Mouse (Mus musculus) forebrain, embryonic 11.5 days (tissue): ENCODE measurements around the gene Il31ra. TPM values are rescaled to one million over a fixed set of nuclear protein-coding genes. Genes with fewer than 3 reads are reported as not detected.
"Not testable (repeated sequence)": the region's sequence is repeated elsewhere in the genome, so short reads cannot be mapped to it uniquely, and the experiment has no call there.

Experiments used
- ATAC-seq: fragments of 200-750 bp; cut with Nextera tagmentation; replicated peaks from 2 replicates; pipeline ENCODE4 v1.8.0; 2017; ENCODE audit warnings: moderate TSS enrichment; ENCODE audit not compliant: low FRiP score
- DNase-seq: peaks from one replicate; pipeline ENCODE4 v3.0.0-alpha.2; 2017; ENCODE audit warnings: low spot score
- H3K27ac ChIP-seq: fragments of 300-500 bp; sonication (generic); 2 replicates; pipeline ENCODE4 v1.5.1; 2014; ENCODE audit warnings: low read depth, low read length
- H3K27me3 ChIP-seq: fragments of 300-500 bp; sonication (generic); 2 replicates; pipeline ENCODE4 v1.6.1; 2014; ENCODE audit warnings: mild to moderate bottlenecking, low read length, mixed read lengths; ENCODE audit not compliant: control insufficient read depth, insufficient read depth
- H3K36me3 ChIP-seq: fragments of 300-500 bp; sonication (generic); 2 replicates; pipeline ENCODE4 v1.6.1; 2014; ENCODE audit warnings: mild to moderate bottlenecking, low read length, moderate library complexity, mixed read lengths; ENCODE audit not compliant: control insufficient read depth, insufficient read depth
- H3K4me1 ChIP-seq: fragments of 300-500 bp; sonication (generic); replicated peaks from 2 replicates; pipeline ENCODE4 v1.6.1; 2014; ENCODE audit warnings: low read length, mixed read lengths; ENCODE audit not compliant: control insufficient read depth, insufficient read depth
- H3K4me2 ChIP-seq: fragments of 300-500 bp; sonication (generic); 2 replicates; pipeline ENCODE4 v1.6.1; 2014; ENCODE audit warnings: low read depth, mild to moderate bottlenecking, low read length, moderate library complexity, mixed read lengths; ENCODE audit not compliant: severe bottlenecking
- H3K4me3 ChIP-seq: fragments of 300-500 bp; sonication (generic); 2 replicates; pipeline ENCODE4 v1.5.1; 2014; ENCODE audit warnings: low read depth, low read length
- H3K9ac ChIP-seq: fragments of 300-500 bp; sonication (generic); 2 replicates; pipeline ENCODE4 v1.6.1; 2014; ENCODE audit warnings: low read length
- H3K9me3 ChIP-seq: fragments of 300-500 bp; sonication (generic); 2 replicates; pipeline ENCODE4 v1.6.1; 2016; ENCODE audit warnings: low read length, mixed read lengths; ENCODE audit not compliant: control insufficient read depth
- WGBS: fragments of 180-500 bp; shearing (Covaris S2); extraction: QIAGEN DNeasy Blood & Tissue Kit; methylation state at CpG from one replicate; pipeline ENCODE4 v1.1.7; 2014; 5-methylcytosine and 5-hydroxymethylcytosine counted together
- polyA plus RNA-seq: library from polyadenylated mRNA; unstranded; fragments of >200 nt; fragmentation: Nextera tagmentation; extraction: Ambion mirVana; gene quantifications from 2 replicates; pipeline ENCODE4 v1.2.1, GENCODE M21; 2014

The Il31ra gene
- not detected in 2 replicates for polyA plus RNA-seq

DNA sequence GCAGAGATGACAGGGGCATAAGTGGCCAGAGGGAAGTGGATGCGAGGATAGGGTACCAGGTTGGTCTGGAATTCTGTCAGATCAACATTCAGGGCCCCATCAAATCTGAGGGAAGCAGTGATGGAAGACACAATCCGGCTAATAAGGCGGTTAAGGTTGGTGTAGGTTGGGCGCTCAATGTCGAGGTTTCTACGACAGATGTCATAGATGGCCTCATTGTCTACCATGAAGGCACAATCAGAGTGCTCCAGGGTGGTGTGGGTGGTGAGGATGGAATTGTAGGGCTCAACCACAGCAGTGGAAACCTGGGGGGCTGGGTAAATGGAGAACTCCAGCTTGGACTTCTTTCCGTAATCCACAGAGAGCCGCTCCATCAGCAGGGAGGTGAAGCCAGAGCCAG, at the start of gene Il31ra:
TSS of gene Il31ra (minus strand) at position 101 of the 400 bp plus-strand sequence.
- H3K4me3 ChIP-seq, H3K9ac ChIP-seq, DNase-seq, H3K9me3 ChIP-seq, H3K4me2 ChIP-seq, H3K27me3 ChIP-seq, H3K36me3 ChIP-seq, H3K27ac ChIP-seq, ATAC-seq, H3K4me1 ChIP-seq: not testable (repeated sequence)
- 93% methylated on average over 6 of the region's 8 CpGs for WGBS

DNA sequence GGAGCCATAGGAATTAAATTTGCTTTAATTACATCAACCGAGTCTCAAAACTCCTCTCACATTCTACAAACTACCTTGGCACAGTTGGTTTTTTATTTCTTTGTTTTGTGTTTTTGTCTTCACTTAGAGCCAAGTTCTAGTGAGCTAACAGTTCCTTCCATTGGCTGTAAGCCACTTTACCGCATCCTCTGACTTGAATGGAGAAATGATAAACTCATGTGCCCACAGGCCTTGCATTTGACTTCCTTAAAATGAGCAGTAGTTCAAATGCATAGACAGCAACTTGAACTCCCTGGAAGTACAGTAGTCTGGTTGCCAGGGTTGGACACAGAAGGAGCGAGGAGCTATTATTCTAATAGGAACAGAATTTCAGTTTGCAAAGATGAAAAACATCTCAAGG, 48.7 kb upstream of the Il31ra start:
- H3K36me3 ChIP-seq = no peaks in the 10 kb centered on the region
- no peak for DNase-seq
- H3K27me3 ChIP-seq = no peaks in the 10 kb centered on the region
- H3K9ac ChIP-seq = no peak overlapping the region
- H3K27ac ChIP-seq = no peak overlapping the region
- H3K4me3 ChIP-seq = no peak overlapping the region
- H3K4me1 ChIP-seq = no peaks in the 10 kb centered on the region
- no peaks in the 10 kb centered on the region for H3K9me3 ChIP-seq
- no peak for ATAC-seq
- H3K4me2 ChIP-seq = no peak overlapping the region
- 92% methylated on average over 3 of the region's 3 CpGs for WGBS

- ATAC-seq (no peak), DNase-seq (no peak)
- H3K9me3 ChIP-seq = no peaks in the 10 kb centered on the region
- no peaks in the 10 kb centered on the region for H3K36me3 ChIP-seq
- no peak overlapping the region for H3K27ac ChIP-seq
- no peak overlapping the region for H3K9ac ChIP-seq
- 68% methylated on average over 4 of the region's 4 CpGs for WGBS
- H3K27me3 ChIP-seq = no peaks in the 10 kb centered on the region
- no peak overlapping the region for H3K4me2 ChIP-seq
- H3K4me1 ChIP-seq = no peaks in the 10 kb centered on the region
- H3K4me3 ChIP-seq = no peak overlapping the region
Observed at GRCm38 (mm10) chr13:112639111-112639510, 45.0 kb upstream of the Il31ra start.

- H3K27me3 ChIP-seq = no peaks in the 10 kb centered on the region
Observed at GRCm38 (mm10) chr13:112636498-112636897, 42.3 kb upstream of the Il31ra start.

DNA sequence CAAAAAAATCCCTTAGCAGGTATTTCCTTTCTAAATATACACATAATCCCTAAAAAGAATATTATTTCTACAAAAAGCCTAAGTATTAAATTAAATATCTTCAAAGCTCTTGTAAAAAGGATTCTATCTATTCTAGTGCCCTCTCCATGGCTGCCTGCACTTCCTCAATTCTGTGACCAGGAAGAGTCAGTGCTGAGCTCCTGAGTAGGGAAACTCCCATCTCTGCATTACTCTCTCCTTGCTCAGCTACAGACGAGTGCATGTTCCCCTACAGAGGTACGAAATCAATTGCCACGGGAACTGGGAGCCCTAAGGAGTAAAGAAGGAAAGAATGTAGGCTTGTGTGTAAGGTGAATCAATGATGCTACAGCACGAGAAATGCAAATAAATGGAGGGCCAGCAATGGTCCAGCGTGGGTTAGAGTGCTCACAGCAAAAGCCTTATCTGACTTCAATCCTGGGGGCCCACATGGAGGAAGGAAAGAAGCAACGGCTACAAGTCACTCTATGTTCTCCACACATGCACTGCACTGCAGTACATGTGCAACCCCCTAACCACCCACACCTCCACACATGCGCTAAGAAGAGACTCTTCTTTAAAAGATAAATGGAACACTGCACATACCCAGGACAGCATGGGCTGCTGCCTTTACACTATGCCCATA, 41.1 kb upstream of the Il31ra start:
- Histone ChIP-seq H3K36me3 (no peaks in the 10 kb centered on the region), H3K4me1 (no peaks in the 10 kb centered on the region), H3K4me2 (no peak overlapping the region), H3K9me3 (no peaks in the 10 kb centered on the region), H3K27ac (no peak overlapping the region), H3K9ac (no peak overlapping the region), H3K4me3 (no peak overlapping the region), H3K27me3 (no peaks in the 10 kb centered on the region)
- DNase-seq (no peak), ATAC-seq (no peak)
- WGBS = 71% methylated on average over 7 of the region's 7 CpGs

More at GRCm38 (mm10) chr13:112636498-112636897, 42.3 kb upstream of the Il31ra start:
- Histone ChIP-seq H3K4me3 (no peak overlapping the region), H3K27ac (no peak overlapping the region), H3K36me3 (no peaks in the 10 kb centered on the region), H3K4me2 (no peak overlapping the region), H3K9me3 (no peaks in the 10 kb centered on the region), H3K9ac (no peak overlapping the region), H3K4me1 (no peaks in the 10 kb centered on the region)
- ATAC-seq (no peak), DNase-seq (no peak)
- 50% methylated on average over 3 of the region's 3 CpGs for WGBS

DNA sequence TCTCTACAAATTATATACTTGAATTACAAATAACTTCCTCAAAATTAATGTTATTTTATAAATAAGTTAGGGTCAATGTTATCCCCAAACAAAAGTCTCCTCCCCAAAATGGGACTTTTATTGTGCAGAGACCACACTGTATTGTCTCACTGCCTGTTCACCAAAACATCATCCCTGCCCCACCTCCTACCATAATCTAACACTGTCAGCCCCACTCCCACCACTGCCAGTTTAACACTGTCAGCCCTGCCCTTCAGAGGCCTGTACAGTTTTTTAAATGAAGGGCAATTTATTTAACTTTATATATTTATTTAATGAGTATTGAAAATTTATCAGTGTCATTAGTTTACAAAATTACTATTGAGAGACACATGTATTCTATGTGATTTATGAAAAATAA, 31.4 kb upstream of the Il31ra start:
- Histone ChIP-seq H3K27me3 (no peaks in the 10 kb centered on the region), H3K4me2 (no peak overlapping the region), H3K9me3 (no peaks in the 10 kb centered on the region), H3K9ac (no peak overlapping the region), H3K27ac (no peak overlapping the region), H3K4me1 (no peaks in the 10 kb centered on the region), H3K4me3 (no peak overlapping the region), H3K36me3 (no peaks in the 10 kb centered on the region)
- ATAC-seq (no peak), DNase-seq (no peak)

DNA sequence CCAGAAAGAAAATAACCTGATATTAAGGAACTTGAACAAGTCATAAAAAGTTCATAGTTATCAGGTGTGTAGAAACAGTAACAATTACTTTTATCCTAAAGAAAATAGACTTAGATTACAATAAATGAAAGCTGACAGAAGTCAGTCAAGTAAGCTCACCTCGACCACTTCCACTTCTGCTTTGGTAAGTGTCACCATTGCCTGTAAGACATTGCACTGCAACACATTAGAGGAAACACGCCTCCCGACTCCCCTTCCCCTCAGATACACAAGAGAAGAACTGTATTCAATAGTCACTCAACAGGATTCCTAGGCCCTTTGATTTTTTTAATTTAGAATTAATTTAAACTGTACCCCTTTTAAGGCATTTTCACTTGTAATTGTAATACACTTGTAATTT, 30.5 kb upstream of the Il31ra start:
- DNase-seq = no peak
- Histone ChIP-seq H3K27ac (no peak overlapping the region), H3K4me2 (no peak overlapping the region), H3K36me3 (no peaks in the 10 kb centered on the region), H3K4me3 (no peak overlapping the region), H3K9ac (no peak overlapping the region), H3K27me3 (no peaks in the 10 kb centered on the region), H3K9me3 (no peaks in the 10 kb centered on the region), H3K4me1 (no peaks in the 10 kb centered on the region)
- ATAC-seq = no peak
- 88% methylated on average over 3 of the region's 3 CpGs for WGBS

GRCm38 (mm10) chr13:112623656-112624055, 29.5 kb upstream of the Il31ra start:
- no peak for ATAC-seq
- Histone ChIP-seq H3K4me1 (no peaks in the 10 kb centered on the region), H3K27ac (no peak overlapping the region), H3K9me3 (no peaks in the 10 kb centered on the region), H3K27me3 (no peaks in the 10 kb centered on the region), H3K4me2 (no peak overlapping the region), H3K36me3 (no peaks in the 10 kb centered on the region), H3K4me3 (no peak overlapping the region), H3K9ac (no peak overlapping the region)
- no peak for DNase-seq
- 58% methylated on average over 7 of the region's 7 CpGs for WGBS

DNA sequence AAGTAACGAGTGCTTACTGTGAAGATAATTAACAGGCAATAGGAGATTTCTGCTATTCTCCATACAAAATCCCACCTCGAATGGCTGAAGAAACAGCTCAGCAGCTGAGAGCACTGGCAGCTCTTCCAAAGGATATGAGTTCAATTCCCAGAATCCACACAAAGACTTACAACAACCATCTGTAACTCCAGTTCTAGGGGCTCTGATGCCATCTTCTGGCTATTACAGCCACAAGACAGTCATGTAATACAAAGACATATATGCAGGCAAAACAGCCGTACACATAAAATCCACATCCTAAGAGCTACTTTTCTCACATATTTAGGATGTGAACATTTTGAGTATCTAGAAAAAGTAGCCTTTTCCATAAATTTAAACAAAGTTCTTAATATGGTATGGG, 27.4 kb upstream of the Il31ra start:
- no peak overlapping the region for H3K4me3 ChIP-seq
- no peaks in the 10 kb centered on the region for H3K4me1 ChIP-seq
- 69% methylated on average over 3 of the region's 3 CpGs for WGBS
- H3K9me3 ChIP-seq = no peaks in the 10 kb centered on the region
- no peak for ATAC-seq
- H3K27me3 ChIP-seq = no peaks in the 10 kb centered on the region
- no peak overlapping the region for H3K9ac ChIP-seq
- no peak for DNase-seq
- H3K36me3 ChIP-seq = no peaks in the 10 kb centered on the region
- no peak overlapping the region for H3K4me2 ChIP-seq
- no peak overlapping the region for H3K27ac ChIP-seq
